Mouse (Mus musculus) adrenal gland, adult (tissue): ENCODE measurements at regions not wholly inside any gene's neighbourhood (a gene's known extent, or its start where the extent isn't known, plus 50 kb on each side); places are given as distances from the start of the nearest gene placed in this dataset.

ENCODE experiments used
- DNase-seq, 2 experiments: peaks; one replicate each; pipeline ENCODE4 v3.0.0; 2022 to 2023; ENCODE audit warnings: low spot score in 1 of 2; ENCODE audit not compliant: inconsistent age in 2 of 2

DNA sequence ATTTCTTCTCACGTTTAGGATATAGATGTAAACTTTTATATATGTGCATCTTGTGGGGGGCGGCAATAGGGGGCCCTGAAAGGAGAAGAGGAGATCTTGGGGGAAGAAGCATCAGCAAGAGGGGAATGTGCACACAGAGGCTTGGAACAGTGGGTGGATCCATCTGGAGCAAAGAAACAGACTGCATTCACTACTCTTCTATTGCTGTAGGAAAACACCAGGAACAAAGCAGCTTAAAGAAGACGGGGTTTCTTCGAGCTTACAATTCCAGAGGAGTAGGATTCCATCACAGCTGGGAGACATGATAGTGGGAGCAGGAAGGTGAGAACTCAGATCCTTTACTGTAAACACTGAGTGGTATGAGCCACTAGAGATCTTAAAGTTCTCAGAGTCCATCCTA is 444.9 kb upstream of the BB014433 start:
- DNase-seq, result no peak

- DNase-seq, result no peak
Measured at GRCm38 (mm10) chr8:15487579-15487978, 441.7 kb upstream of the BB014433 start.

- DNase-seq, result no peak
Measured at GRCm38 (mm10) chr8:15470561-15470960, 424.7 kb upstream of the BB014433 start.

DNA sequence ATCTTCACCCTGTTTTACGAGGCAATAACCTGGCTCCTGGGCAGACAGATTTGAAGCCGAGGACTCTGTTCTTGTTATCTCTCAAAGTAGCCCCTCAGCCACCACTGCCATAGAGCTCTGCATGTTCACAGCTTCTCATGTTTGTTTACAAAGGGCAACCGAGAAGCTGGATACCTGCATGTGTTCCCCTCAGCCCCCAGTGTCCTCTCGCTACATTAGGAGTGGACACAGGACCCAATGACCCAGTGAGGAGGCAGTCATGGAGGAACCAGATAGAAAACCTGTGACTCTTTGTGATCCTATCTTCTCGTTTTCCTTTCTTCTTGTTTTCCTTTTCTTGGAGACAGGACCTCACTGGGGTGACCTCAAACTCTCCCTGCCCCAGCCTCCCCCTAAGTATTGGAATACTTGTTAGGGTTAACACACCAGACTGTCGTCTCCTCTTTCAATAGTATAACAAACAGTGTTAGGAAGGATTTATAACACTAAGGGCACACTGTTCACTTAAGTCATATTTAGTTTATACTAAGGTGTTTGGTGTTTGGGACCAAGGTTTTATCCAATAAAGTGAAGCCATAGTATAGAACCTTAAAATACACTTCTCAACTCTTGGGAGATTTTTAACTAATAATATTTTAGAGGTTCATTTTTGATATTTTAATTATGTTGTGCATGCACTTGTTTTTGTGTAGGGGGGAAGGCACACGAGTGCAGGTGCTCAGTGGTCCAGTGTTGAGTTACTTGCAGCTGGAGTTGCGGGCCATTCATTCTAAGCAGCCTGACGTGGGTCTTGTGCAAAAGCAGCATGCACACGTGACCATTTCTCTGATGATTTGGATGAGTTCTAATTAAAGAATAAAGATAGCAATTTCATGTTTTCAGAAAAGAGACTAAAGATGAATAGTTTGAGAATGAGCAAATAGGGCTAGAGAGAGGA is 422.9 kb upstream of the BB014433 start:
- no peak for DNase-seq

DNA sequence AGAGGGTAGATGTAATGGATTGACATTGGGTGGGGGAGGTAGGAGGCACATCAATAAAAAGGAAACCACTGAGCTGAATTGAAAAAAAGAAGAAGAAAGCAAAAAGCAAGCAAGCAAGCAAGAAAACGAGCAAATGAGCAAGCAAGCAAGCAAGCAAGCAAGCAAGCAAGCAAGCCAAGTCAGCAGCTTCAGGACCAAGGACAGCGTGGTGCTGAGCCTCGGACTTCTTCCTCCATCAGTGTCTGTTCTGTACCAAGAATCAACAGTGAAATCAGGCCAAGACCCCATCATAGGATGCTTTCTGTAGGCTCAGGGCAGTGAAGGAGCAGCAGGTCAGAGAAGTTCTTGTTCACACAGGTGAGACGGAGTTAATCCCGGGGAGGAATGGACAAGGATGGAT is 392.7 kb upstream of the BB014433 start:
- DNase-seq, result peak; percentile 26 to 52

DNA sequence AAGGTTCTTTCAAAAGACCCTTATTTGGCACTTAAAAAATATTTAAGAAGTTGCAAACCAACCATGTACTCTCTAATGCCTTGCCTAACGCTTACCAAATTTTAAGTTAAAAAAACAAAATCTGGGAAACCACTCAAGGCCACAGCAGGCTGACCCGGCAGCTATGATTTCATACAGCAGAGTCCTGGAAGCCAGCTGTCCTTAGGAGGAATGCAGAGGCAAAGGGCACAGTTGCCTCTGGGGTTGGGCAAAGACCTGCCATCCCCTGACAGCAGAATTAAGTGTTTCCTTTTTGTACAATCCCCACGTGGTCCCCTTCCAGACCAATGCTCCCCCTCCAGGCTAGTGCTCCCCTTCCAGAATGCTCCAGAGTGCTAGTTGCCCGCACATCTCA is 348.8 kb upstream of the BB014433 start:
- peak; percentile 63 to 80 for DNase-seq

DNA sequence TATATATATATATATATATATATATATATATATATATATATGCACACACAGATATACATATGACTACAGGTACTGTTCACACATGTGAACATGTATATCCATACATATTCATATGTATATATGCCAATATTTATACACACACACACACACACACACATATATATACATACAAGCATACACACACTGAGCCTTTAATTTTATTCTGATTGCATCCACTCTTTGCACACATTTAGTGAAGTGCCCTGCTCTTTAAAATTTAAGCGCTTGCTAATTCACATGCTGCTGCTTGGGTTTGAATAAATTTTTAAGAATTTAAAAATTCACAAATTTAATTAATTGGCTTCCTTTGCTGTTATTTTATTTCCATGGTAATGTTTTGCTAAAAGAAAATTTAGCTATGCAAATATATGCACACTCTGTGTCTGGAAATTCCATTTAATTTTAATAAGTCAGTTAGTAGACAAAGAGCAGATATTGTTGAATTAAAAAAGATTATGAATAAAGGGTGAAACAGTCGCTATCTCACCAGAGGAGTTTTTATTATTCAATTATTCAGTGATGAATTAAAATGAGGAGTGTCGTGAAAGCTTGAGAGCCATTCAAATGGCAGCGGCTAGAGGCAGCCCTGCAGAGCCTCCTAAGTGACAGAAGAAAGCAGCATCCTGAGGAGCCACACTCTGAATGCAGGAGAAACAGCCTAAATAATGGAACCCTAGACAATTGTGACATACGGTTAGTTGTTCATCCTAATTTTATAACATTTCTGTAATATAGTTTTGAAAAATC is 348.3 kb upstream of the BB014433 start:
- no peak for DNase-seq

GRCm38 (mm10) chr8:15392056-15392455 is 346.2 kb upstream of the BB014433 start:
- DNase-seq, result no peak

DNA sequence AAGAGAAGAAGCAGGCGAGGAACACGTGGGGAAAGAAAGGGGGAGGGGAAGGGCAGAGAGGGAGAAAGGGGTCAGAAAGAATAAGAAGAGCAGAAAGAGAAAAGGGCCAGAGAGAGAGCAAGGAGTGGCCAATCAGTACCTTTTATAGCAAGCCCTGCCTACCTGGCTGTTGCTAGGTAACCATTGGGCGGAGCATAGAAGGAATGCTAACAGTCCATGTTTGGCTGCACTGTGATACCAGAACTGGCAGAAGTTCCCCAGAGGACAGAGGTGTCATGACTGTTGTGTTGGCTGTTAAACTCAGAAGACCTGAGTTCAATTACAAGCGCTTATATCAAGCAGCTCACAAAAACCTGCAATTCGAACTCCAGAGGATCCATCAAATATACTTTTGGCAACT is 342.9 kb upstream of the BB014433 start:
- DNase-seq, result no peak

DNA sequence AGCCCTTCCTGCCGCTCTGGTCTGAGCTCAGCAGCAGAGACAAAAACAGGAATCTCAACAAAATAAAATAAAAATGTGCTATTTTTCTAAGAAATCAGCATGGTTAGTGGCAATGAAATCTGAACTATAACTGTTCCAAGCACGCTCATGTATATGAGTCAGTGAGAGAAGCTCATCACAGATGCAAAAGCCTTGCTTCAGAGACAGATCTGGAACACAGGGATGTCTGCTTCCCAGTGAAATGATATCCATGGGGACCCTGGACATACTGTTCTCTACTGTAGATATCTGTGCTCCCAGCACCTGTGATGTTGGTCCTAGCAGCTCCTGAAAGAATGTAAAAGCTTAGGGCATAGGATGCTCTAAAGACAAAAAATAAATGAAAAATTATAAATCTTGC is 321.2 kb upstream of the BB014433 start:
- DNase-seq, result no peak

GRCm38 (mm10) chr8:15364546-15364945 is 318.7 kb upstream of the BB014433 start:
- DNase-seq, result no peak

GRCm38 (mm10) chr8:15344151-15344550 is 298.3 kb upstream of the BB014433 start:
- no peak for DNase-seq

DNA sequence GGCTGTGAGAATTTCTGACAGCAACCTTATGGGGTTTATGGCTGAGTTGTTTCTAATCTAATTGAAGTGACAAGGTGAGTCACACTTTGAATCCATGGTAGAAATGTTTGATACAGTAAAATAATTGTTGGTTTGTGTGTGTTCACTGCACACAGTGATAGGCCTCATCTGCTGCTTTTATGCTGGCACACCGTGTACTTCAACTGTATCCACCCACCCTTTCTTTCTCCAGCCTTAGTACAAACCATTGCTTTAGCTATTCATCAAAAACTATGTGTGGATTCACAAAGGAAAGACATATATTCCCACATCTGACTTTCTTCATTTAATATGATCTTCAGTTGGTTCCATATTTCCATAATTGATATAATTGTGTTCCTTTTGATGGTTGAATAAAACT is 297.7 kb upstream of the BB014433 start:
- no peak for DNase-seq

- DNase-seq, result no peak
Measured at GRCm38 (mm10) chr8:15334532-15334931, 288.7 kb upstream of the BB014433 start.

DNA sequence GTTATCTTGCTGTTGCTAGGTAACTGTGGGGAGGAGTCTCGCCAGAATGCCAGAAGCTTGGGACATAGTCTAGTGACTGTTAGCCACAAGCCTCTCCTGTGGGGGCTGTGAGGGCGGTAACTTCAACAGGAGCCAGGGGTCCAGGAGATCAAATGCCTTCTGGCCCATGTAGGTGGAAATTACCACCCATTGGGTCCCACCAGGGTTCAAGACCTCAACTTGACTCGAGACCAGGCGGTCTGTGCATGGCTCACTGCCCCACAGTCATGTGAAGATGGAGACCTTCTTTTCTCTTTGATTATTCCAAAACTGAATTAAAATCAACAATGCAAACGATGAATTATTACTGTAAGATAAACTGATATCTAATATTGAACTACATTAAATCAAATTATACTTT is 281.4 kb upstream of the BB014433 start:
- no peak for DNase-seq

- DNase-seq, result no peak
Measured at GRCm38 (mm10) chr8:15323421-15323820, 277.5 kb upstream of the BB014433 start.

- DNase-seq, result no peak
Measured at GRCm38 (mm10) chr8:15318082-15318816, 272.4 kb upstream of the BB014433 start.

DNA sequence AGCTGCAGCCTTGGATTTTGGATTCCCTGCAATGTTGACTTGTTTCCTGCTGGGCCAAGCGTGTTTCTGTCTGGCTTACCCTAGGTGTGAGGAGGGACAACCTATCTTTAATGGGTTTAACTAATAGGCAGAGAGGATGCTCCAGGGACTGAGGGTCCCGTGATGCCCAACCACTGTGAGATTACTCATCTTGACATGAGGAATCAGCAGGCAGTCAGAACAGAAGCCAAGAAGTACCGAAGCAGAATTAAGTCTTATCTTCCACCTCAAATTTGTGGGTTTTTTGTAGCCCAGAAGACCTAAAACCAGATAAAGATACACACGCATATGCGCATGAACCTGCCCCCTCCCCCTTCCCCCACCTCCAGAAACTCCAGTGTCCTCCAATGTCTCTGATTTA is 267.6 kb upstream of the BB014433 start:
- DNase-seq, result no peak

- no peak for DNase-seq
Measured at GRCm38 (mm10) chr8:15311509-15311908, 265.6 kb upstream of the BB014433 start.

DNA sequence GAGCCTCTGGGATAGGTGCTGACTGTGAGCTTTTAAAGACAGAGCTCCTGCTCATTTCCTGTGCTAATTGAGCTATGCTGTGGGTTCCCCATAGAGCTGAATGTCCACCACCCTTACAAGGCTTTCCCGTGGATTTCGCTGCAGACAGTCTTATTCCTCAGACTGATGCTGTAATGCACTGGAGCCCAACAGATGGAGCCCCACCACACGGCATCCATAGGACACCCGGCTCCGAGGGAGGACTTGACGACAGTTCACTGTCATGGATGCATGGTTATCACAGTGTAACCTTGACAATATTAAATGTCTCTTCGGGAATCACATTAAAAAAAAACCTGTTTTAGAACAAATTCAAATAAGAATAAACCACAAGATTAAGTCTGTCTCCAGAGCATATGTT is 265.2 kb upstream of the BB014433 start:
- no peak for DNase-seq

DNA sequence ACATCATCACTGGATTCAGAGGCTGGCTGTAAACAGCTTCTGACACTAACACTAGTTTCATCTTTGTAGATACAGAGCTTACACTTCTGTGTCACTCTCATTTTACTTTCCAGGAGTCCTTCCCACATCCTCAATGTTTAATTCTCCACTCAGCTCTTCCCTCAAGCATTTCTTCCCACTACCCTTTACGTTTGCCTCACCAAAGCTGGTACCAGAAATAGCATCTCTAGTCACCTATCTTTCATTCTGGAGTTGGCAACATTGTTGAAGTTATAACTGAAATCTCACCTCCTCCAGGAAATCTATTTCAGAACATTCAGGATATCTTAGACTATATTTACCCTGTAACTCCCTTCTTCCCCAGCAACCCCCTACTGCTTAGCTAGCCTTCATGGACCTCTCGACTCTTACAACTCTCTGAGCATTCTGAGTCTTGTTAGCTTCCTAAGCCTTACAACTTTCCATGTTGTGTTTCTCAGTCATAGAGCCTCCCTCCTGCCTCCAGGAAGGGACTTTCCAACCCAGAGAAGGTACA is 258.3 kb upstream of the BB014433 start:
- DNase-seq, result no peak
